Mouse (Mus musculus) intestine, embryonic 16.5 days (tissue): Measurements from ENCODE around the gene Rpl36a-ps1. TPM values are rescaled to one million over a fixed set of nuclear protein-coding genes. Genes with fewer than 3 reads are reported as not detected.

ENCODE experiments used
- ATAC-seq: fragments of 200-750 bp; cut with Nextera tagmentation; 2 replicates; pipeline ENCODE4 v1.8.0; 2017; ENCODE audit warnings: moderate TSS enrichment, moderate library complexity
- H3K27ac ChIP-seq: fragments of 300-500 bp; sonication (generic); 2 replicates; pipeline ENCODE4 v1.5.1; 2014; ENCODE audit warnings: mild to moderate bottlenecking, low read length
- H3K27me3 ChIP-seq: fragments of 300-500 bp; sonication (generic); replicated peaks from 2 replicates; pipeline ENCODE4 v1.6.1; 2014; ENCODE audit warnings: low read length, control low read depth, mixed read lengths; ENCODE audit not compliant: control insufficient read depth, insufficient read depth
- H3K36me3 ChIP-seq: fragments of 300-500 bp; sonication (generic); 2 replicates; pipeline ENCODE4 v1.6.1; 2014; ENCODE audit warnings: low read length, control low read depth; ENCODE audit not compliant: control insufficient read depth, insufficient read depth
- H3K4me1 ChIP-seq: fragments of 300-500 bp; sonication (generic); 2 replicates; pipeline ENCODE4 v1.6.1; 2014; ENCODE audit warnings: low read length, control low read depth, mixed read lengths; ENCODE audit not compliant: control insufficient read depth, insufficient read depth
- H3K4me2 ChIP-seq: fragments of 300-500 bp; sonication (generic); 2 replicates; pipeline ENCODE4 v1.6.1; 2014; ENCODE audit warnings: low read depth, low read length, control low read depth
- H3K4me3 ChIP-seq: fragments of 300-500 bp; sonication (generic); 2 replicates; pipeline ENCODE4 v1.5.1; 2014; ENCODE audit warnings: mild to moderate bottlenecking, low read length
- H3K9ac ChIP-seq: fragments of 300-500 bp; sonication (generic); 2 replicates; pipeline ENCODE4 v1.6.1; 2014; ENCODE audit warnings: low read depth, low read length
- H3K9me3 ChIP-seq: fragments of 300-500 bp; sonication (generic); 2 replicates; pipeline ENCODE4 v1.6.1; 2016; ENCODE audit warnings: low read length, control low read depth; ENCODE audit not compliant: control insufficient read depth
- WGBS: fragments of 180-500 bp; shearing (Covaris S2); extraction: QIAGEN DNeasy Blood & Tissue Kit; methylation state at CpG from one replicate; pipeline ENCODE4 v1.1.7; 2014; 5-methylcytosine and 5-hydroxymethylcytosine counted together
- polyA plus RNA-seq: library from polyadenylated mRNA; unstranded; fragments of >200 nt; fragmentation: Nextera tagmentation; extraction: Ambion mirVana; gene quantifications from 2 replicates; pipeline ENCODE4 v1.2.1, GENCODE M21; 2015

Rpl36a-ps1 gene
- polyA plus RNA-seq, 1 experiment from 2014 or later = 0.49 TPM

- no peak overlapping the region for H3K9ac ChIP-seq
- no peak overlapping the region for H3K27ac ChIP-seq
- H3K9me3 ChIP-seq = no peaks in the 10 kb centered on the region
- no peaks in the 10 kb centered on the region for H3K4me1 ChIP-seq
- no peaks in the 10 kb centered on the region for H3K27me3 ChIP-seq
- 43% methylated on average over 12 of the region's 12 CpGs for WGBS
- H3K4me2 ChIP-seq = peak overlapping the region; percentile 20; the same call in 1 of the 2 replicates
- no peak for ATAC-seq
- no peak overlapping the region for H3K4me3 ChIP-seq
- no peaks in the 10 kb centered on the region for H3K36me3 ChIP-seq
Observed at GRCm38 (mm10) chr14:99022346-99023086, 28.4 kb upstream of the Rpl36a-ps1 start.

DNA sequence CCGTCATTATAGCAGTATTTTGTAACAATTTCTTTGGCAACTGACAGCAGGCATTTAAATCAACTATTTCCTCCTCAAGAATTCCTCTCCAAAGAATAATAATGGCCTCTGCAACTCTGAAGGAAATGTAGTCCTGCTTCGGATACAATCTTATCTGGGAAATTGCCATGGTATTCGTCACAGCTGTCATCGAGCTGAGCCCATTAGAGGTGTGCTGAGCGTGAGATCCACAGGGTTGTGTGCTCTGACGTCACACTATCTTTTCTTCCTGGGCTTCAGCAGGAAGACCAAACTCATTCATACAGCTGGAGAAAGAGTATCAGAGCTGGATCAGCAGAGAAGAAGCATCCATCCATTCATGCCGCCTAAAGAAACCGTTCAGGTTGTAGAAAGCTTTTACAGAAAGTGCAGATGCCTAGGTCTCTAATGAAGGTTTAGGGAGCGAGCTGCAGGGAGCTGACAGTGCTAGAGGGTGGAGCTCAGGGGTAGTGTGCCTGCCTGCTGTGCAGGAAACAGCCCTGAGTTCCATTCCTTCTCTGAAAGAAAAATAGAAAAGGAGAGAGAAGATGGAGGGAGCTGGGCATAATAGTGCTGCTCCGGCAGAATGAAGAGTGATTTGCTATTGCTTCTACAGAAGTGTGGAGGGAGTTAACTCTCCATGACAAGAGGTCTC, 25.2 kb upstream of the Rpl36a-ps1 start:
- H3K27ac ChIP-seq = no peak overlapping the region
- no peak overlapping the region for H3K9ac ChIP-seq
- no peak for ATAC-seq
- no peaks in the 10 kb centered on the region for H3K9me3 ChIP-seq
- H3K4me2 ChIP-seq = no peak overlapping the region
- H3K36me3 ChIP-seq = no peaks in the 10 kb centered on the region
- no peaks in the 10 kb centered on the region for H3K4me1 ChIP-seq
- H3K4me3 ChIP-seq = no peak overlapping the region
- 42% methylated on average over 10 of the region's 10 CpGs for WGBS
- H3K27me3 ChIP-seq = no peaks in the 10 kb centered on the region

DNA sequence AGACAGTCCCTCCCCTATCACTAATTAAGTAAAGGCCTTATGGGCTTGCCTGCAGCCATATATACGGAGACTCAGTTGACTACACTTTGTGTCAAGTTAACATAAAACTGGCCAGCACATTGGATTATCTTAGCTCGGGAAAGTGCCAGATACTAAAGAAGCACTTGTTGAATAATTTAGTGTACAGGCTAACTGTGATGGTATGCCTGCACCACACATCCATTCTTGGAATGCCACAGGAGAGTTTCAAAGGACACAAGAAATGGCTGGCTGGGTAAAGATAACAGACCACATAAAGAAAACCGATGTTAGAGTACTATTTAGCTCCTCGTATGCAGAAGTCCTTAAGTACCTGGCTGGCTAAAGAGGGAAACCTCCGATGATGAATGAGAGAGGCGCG, 24.6 kb upstream of the Rpl36a-ps1 start:
- WGBS = 60% methylated on average over 7 of the region's 7 CpGs
- Histone ChIP-seq H3K9ac (no peak overlapping the region), H3K27ac (no peak overlapping the region), H3K9me3 (no peaks in the 10 kb centered on the region), H3K4me1 (no peaks in the 10 kb centered on the region), H3K36me3 (no peaks in the 10 kb centered on the region), H3K4me2 (no peak overlapping the region), H3K4me3 (no peak overlapping the region), H3K27me3 (no peaks in the 10 kb centered on the region)
- no peak for ATAC-seq

DNA sequence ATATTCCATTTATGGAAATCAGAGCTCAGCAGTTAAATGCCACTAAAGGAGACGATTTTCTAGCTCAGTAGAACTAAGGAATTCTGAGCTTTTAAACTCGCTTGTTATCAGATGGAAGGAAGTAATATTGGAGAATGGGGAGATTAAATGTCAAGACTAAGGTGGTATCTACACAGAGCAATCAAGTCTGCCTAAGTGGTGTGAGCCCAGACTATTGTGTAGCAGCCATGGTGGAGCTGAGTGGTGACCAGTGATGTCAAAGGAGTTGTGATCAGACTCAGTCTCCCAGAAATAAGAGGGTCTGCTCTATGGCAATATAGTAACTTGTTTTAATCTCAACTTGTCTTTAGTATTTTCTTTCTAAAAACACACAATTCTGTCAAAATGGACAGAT, 16.8 kb upstream of the Rpl36a-ps1 start:
- Histone ChIP-seq H3K36me3 (no peaks in the 10 kb centered on the region), H3K9me3 (no peaks in the 10 kb centered on the region), H3K9ac (no peak overlapping the region), H3K4me3 (no peak overlapping the region), H3K27me3 (no peaks in the 10 kb centered on the region), H3K4me2 (no peak overlapping the region), H3K4me1 (no peaks in the 10 kb centered on the region), H3K27ac (no peak overlapping the region)
- 46% methylated on average over 2 of the region's 2 CpGs for WGBS
- no peak for ATAC-seq

GRCm38 (mm10) chr14:99010224-99010919, 16.3 kb upstream of the Rpl36a-ps1 start:
- Histone ChIP-seq H3K36me3 (no peaks in the 10 kb centered on the region), H3K9me3 (no peaks in the 10 kb centered on the region), H3K27me3 (no peaks in the 10 kb centered on the region), H3K4me2 (no peak overlapping the region), H3K9ac (no peak overlapping the region), H3K4me1 (no peaks in the 10 kb centered on the region), H3K4me3 (no peak overlapping the region), H3K27ac (no peak overlapping the region)
- no peak for ATAC-seq
- WGBS = 56% methylated on average over 8 of the region's 8 CpGs

GRCm38 (mm10) chr14:98992482-98992881, 1.6 kb downstream of the Rpl36a-ps1 start:
- 59% methylated on average over 2 of the region's 2 CpGs for WGBS
- Histone ChIP-seq H3K4me1 (no peaks in the 10 kb centered on the region; the same call in 1 of the 2 replicates), H3K9me3 (no peaks in the 10 kb centered on the region), H3K4me3 (no peak overlapping the region), H3K27ac (no peak overlapping the region), H3K27me3 (no peaks in the 10 kb centered on the region), H3K36me3 (no peaks in the 10 kb centered on the region), H3K4me2 (no peak overlapping the region), H3K9ac (no peak overlapping the region)
- peak; percentile 71 for ATAC-seq

- 49% methylated on average over 3 of the region's 3 CpGs for WGBS
- H3K4me2 ChIP-seq = no peak overlapping the region
- ATAC-seq = no peak
- H3K27me3 ChIP-seq = no peaks in the 10 kb centered on the region
- H3K4me1 ChIP-seq = no peaks in the 10 kb centered on the region; the same call in 1 of the 2 replicates
- H3K9ac ChIP-seq = no peak overlapping the region
- H3K36me3 ChIP-seq = no peaks in the 10 kb centered on the region
- no peak overlapping the region for H3K27ac ChIP-seq
- no peak overlapping the region for H3K4me3 ChIP-seq
- H3K9me3 ChIP-seq = no peaks in the 10 kb centered on the region
Observed at GRCm38 (mm10) chr14:98990636-98991035, 3.5 kb downstream of the Rpl36a-ps1 start.

DNA sequence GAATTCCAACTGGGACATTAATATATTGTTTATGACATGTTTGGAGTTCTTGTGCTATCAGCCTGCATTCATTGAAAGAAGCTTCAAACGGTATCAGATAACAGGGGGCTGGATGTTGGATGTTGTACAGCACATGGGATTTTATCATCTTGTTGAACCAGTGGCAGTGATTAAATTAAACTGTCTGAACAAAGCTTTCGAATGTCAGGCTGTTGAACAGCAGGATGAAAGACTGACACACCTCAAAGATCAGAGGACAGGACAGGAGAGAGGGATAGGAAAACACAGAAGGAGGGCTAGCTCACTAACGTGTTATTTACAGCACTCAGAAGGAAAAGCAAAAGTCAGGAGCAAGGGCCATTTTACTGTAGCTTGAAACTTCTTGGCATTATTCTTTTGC, 4.3 kb downstream of the Rpl36a-ps1 start:
- 33% methylated on average over 3 of the region's 3 CpGs for WGBS
- H3K36me3 ChIP-seq = no peaks in the 10 kb centered on the region
- ATAC-seq = no peak
- no peak overlapping the region for H3K4me2 ChIP-seq
- H3K4me3 ChIP-seq = no peak overlapping the region
- H3K9me3 ChIP-seq = no peaks in the 10 kb centered on the region
- no peak overlapping the region for H3K9ac ChIP-seq
- H3K27ac ChIP-seq = no peak overlapping the region
- H3K4me1 ChIP-seq = no peaks in the 10 kb centered on the region; the same call in 1 of the 2 replicates
- no peaks in the 10 kb centered on the region for H3K27me3 ChIP-seq

DNA sequence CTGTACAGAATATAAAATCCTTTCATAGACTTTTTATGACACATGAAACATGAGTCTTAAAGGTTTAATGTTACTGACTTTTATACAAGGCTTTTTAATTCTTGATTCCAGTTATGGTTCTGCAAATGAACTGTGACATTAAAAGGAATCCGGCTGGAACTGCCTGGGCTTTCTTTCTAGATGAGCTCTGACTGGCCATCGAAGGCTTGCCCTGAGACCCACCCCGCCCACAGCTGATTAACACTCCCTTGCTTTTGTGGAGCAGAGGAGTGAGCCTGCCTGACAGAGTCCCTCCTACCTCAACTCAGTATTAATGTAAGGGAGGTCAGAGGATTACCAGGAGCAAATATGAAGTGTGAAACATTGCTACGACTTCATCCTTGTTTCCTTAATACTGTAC, 22.2 kb downstream of the Rpl36a-ps1 start:
- no peak for ATAC-seq
- no peaks in the 10 kb centered on the region for H3K9me3 ChIP-seq
- H3K36me3 ChIP-seq = no peaks in the 10 kb centered on the region
- no peak overlapping the region for H3K4me3 ChIP-seq
- 41% methylated on average over 4 of the region's 4 CpGs for WGBS
- H3K27me3 ChIP-seq = no peaks in the 10 kb centered on the region
- H3K9ac ChIP-seq = no peak overlapping the region
- H3K4me2 ChIP-seq = no peak overlapping the region
- no peak overlapping the region for H3K27ac ChIP-seq
- no peaks in the 10 kb centered on the region for H3K4me1 ChIP-seq
